Mouse (Mus musculus) liver (tissue): ENCODE results near the gene Cyp4f40.
"Not testable (repeated sequence)": the region's sequence is repeated elsewhere in the genome, so short reads cannot be mapped to it uniquely, and the experiment has no call there.

ENCODE experiments used
- DNase-seq: peaks from one replicate; pipeline ENCODE4 v3.0.0-alpha.2; 2020; ENCODE audit warnings: mixed read lengths

Cyp4f40 gene

GRCm38 (mm10) chr17:32658712-32659111 lies at the start of gene Cyp4f40:
Gene Cyp4f40, plus strand, starts transcription at chr17:32658900.
- no peak for DNase-seq

- not testable (repeated sequence) for DNase-seq
Observed at GRCm38 (mm10) chr17:32610231-32610630, 48.5 kb upstream of the Cyp4f40 start.

GRCm38 (mm10) chr17:32610896-32611295 lies 47.8 kb upstream of the Cyp4f40 start:
- DNase-seq: no peak

GRCm38 (mm10) chr17:32612417-32612816 lies 46.3 kb upstream of the Cyp4f40 start:
- no peak for DNase-seq

- no peak for DNase-seq
Observed at GRCm38 (mm10) chr17:32617252-32617651, 41.4 kb upstream of the Cyp4f40 start.

- DNase-seq: not testable (repeated sequence)
Observed at GRCm38 (mm10) chr17:32621018-32621417, 37.7 kb upstream of the Cyp4f40 start, which contains the start of gene Cyp4f37. Gene Cyp4f37, plus strand, starts transcription at chr17:32621309.

- not testable (repeated sequence) for DNase-seq
Observed at GRCm38 (mm10) chr17:32629726-32630125, 29.0 kb upstream of the Cyp4f40 start.

GRCm38 (mm10) chr17:32631936-32632335 lies 26.8 kb upstream of the Cyp4f40 start:
- no peak for DNase-seq

- not testable (repeated sequence) for DNase-seq
Observed at GRCm38 (mm10) chr17:32634242-32634971, 24.3 kb upstream of the Cyp4f40 start.

- peak; percentile 78 for DNase-seq
Observed at GRCm38 (mm10) chr17:32634972-32635314, 23.8 kb upstream of the Cyp4f40 start.

- DNase-seq: no peak
Observed at GRCm38 (mm10) chr17:32636341-32636740, 22.4 kb upstream of the Cyp4f40 start.

- DNase-seq: no peak
Observed at GRCm38 (mm10) chr17:32637151-32637550, 21.5 kb upstream of the Cyp4f40 start.

- no peak for DNase-seq
Observed at GRCm38 (mm10) chr17:32646631-32647030, 12.1 kb upstream of the Cyp4f40 start.

- no peak for DNase-seq
Observed at GRCm38 (mm10) chr17:32653860-32654259, 4.8 kb upstream of the Cyp4f40 start.

GRCm38 (mm10) chr17:32657041-32657440 lies 1.7 kb upstream of the Cyp4f40 start:
- DNase-seq: no peak

GRCm38 (mm10) chr17:32658246-32658645 lies 454 bp upstream of the Cyp4f40 start:
- no peak for DNase-seq

- DNase-seq: no peak
Observed at GRCm38 (mm10) chr17:32673976-32674375, 15.3 kb downstream of the Cyp4f40 start.

- no peak for DNase-seq
Observed at GRCm38 (mm10) chr17:32676040-32676635, 17.4 kb downstream of the Cyp4f40 start.

- DNase-seq: peak; percentile 23
Observed at GRCm38 (mm10) chr17:32680404-32680803, 21.7 kb downstream of the Cyp4f40 start.

GRCm38 (mm10) chr17:32685048-32685750 lies 26.5 kb downstream of the Cyp4f40 start, which contains the start of gene Cyp4f15:
Gene Cyp4f15, plus strand, starts transcription at chr17:32685627.
- DNase-seq: peak; percentile 33

GRCm38 (mm10) chr17:32686722-32687121 lies 28.0 kb downstream of the Cyp4f40 start:
- no peak for DNase-seq

- peak; percentile 12 for DNase-seq
Observed at GRCm38 (mm10) chr17:32690959-32691358, 32.3 kb downstream of the Cyp4f40 start.

- peak; percentile 11 for DNase-seq
Observed at GRCm38 (mm10) chr17:32702826-32703225, 44.1 kb downstream of the Cyp4f40 start.

- not testable (repeated sequence) for DNase-seq
Observed at GRCm38 (mm10) chr17:32710541-32710940, 51.8 kb downstream of the Cyp4f40 start.
